8 mouse cellular contexts compared by ENCODE assay signal in the genomic region with DNA sequence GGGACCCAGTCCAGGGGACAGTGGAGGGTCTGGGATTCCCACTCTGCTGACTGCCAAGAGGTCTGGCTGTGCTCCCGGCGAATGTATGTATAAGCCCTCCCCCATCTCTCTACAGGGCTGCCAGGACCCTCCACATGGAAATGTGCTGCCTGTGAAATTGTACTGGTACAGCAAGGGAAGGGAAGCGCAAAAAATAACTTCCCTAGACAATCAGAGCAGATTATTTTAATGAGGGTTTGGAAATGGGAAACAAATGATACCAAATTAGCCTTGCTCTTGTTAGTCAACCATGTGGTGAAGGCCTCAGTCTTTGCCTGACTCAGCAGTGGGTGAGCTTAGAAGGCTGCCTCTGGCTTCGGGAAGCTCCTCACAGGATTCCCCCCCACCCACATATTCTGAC.
DNase-seq lines count a peak whose midpoint lies in the region; ATAC-seq and TF ChIP-seq lines count a peak whose summit lies in the region.

No protein-coding gene starts in this region.

- no peak overlapping the region for H3K4me2 ChIP-seq in heart, postnatal 0 days (ENCODE audit: low read depth, low read length)
- H3K4me2 ChIP-seq in midbrain, embryonic 14.5 days (ENCODE audit: low read length): no peak overlapping the region

- no peak for TF ChIP-seq CTCF in heart, postnatal 0 days (IDR thresholded peaks at IDR 0.05; ENCODE audit: low read depth)

- no peak overlapping the region for H3K4me3 ChIP-seq in heart, postnatal 0 days (ENCODE audit: low read depth, low read length)
- no peak overlapping the region for H3K4me3 ChIP-seq in hindbrain, embryonic 10.5 days
- no peak overlapping the region for H3K4me3 ChIP-seq in midbrain, embryonic 14.5 days (replicated peaks; ENCODE audit: low read depth, low read length)

- no peak for TF ChIP-seq EP300 in heart, postnatal 0 days (IDR thresholded peaks at IDR 0.05; ENCODE audit: low read depth)

- H3K36me3 ChIP-seq in heart, postnatal 0 days (replicated peaks; ENCODE audit: control insufficient read depth, insufficient read depth, low read length): no peaks in the 10 kb centered on the region
- no peaks in the 10 kb centered on the region for H3K36me3 ChIP-seq in hindbrain, embryonic 10.5 days
- H3K36me3 ChIP-seq in midbrain, embryonic 14.5 days (ENCODE audit: control insufficient read depth, insufficient read depth, low read length): no peaks in the 10 kb centered on the region

- no peaks in the 10 kb centered on the region for H3K9me3 ChIP-seq in heart, postnatal 0 days (replicated peaks; ENCODE audit: control insufficient read depth, low read length)
- H3K9me3 ChIP-seq in hindbrain, embryonic 10.5 days: no peaks in the 10 kb centered on the region
- no peaks in the 10 kb centered on the region for H3K9me3 ChIP-seq in midbrain, embryonic 14.5 days (ENCODE audit: control insufficient read depth, low read length)

- H3K9ac ChIP-seq in heart, postnatal 0 days (replicated peaks; ENCODE audit: low read depth, low read length): no peak overlapping the region
- no peak overlapping the region for H3K9ac ChIP-seq in midbrain, embryonic 14.5 days (replicated peaks; ENCODE audit: low read length)

- peaks cover 6% of the 10 kb centered on the region; the same call in 1 of the 2 replicates for H3K4me1 ChIP-seq in heart, postnatal 0 days (ENCODE audit: control insufficient read depth, insufficient read depth)
- peaks cover 43% of the 10 kb centered on the region for H3K4me1 ChIP-seq in hindbrain, embryonic 10.5 days (replicated peaks)
- H3K4me1 ChIP-seq in midbrain, embryonic 14.5 days (ENCODE audit: control insufficient read depth, insufficient read depth, low read length): peaks cover 24% of the 10 kb centered on the region

- 32% methylated on average over 4 of the region's 4 CpGs for WGBS in heart, postnatal 0 days
- 48% methylated on average over 4 of the region's 4 CpGs for WGBS in hindbrain, embryonic 10.5 days
- 37% methylated on average over 4 of the region's 4 CpGs for WGBS in midbrain, embryonic 14.5 days

- DNase-seq in heart, postnatal 0 days (ENCODE audit: low spot score): peak; percentile 12
- DNase-seq in heart, adult 9 months (ENCODE audit: low spot score in 2 of 2): no peak
- peak; percentile 77 for DNase-seq in brain, embryonic 18.5 days (ENCODE audit: low read depth, low spot score)
- DNase-seq in hindbrain, embryonic 10.5 days (ENCODE audit: low spot score): no peak
- peak; percentile 64 for DNase-seq in midbrain, embryonic 14.5 days
- DNase-seq in spleen, postnatal 36 days (ENCODE audit: low spot score in 2 of 2): no peak
- no peak for DNase-seq in ovary, adult 18-20 months (ENCODE audit: low spot score)
- DNase-seq in kidney, postnatal 36 days: no peak

- H3K27ac ChIP-seq in heart, postnatal 0 days (ENCODE audit: low read depth): no peak overlapping the region
- peak overlapping the region; percentile 13; the same call in 1 of the 2 replicates for H3K27ac ChIP-seq in hindbrain, embryonic 10.5 days
- no peak overlapping the region for H3K27ac ChIP-seq in midbrain, embryonic 14.5 days (replicated peaks; ENCODE audit: low read depth, low read length)

- ATAC-seq in heart, postnatal 0 days (ENCODE audit: insufficient read depth, low read depth): 0 out of 2 replicates have a peak, but pooled peaks have one; percentile 44
- peak; percentile 48; the same call in 1 of the 2 replicates for ATAC-seq in midbrain, embryonic 14.5 days (ENCODE audit: low FRiP score, low TSS enrichment)

- no peaks in the 10 kb centered on the region for H3K27me3 ChIP-seq in heart, postnatal 0 days (ENCODE audit: control insufficient read depth, insufficient read depth, low read length)
- no peaks in the 10 kb centered on the region for H3K27me3 ChIP-seq in hindbrain, embryonic 10.5 days (ENCODE audit: insufficient read depth, poor library complexity, severe bottlenecking)
- no peaks in the 10 kb centered on the region for H3K27me3 ChIP-seq in midbrain, embryonic 14.5 days (ENCODE audit: control insufficient read depth, insufficient read depth, low read length)

Comparison
In these comparisons a context has a peak if more than half of its experiments do, and no peak if none do; other contexts are left out.
1. DNase-seq: peak in heart, postnatal 0 days (single experiment), brain, embryonic 18.5 days (single experiment) and midbrain, embryonic 14.5 days (single experiment); none in heart, adult 9 months (0 of 2), hindbrain, embryonic 10.5 days (single experiment), spleen, postnatal 36 days (0 of 2), ovary, adult 18-20 months (single experiment) and kidney, postnatal 36 days (0 of 2).